Mouse (Mus musculus): ENCODE results near the gene B4gat1.

Gene B4gat1

GRCm38 (mm10) chr19:5060365-5061330 lies 22.0 kb downstream of the B4gat1 start:
- DNase-seq (ENCODE audit: low spot score), result no peak

GRCm38 (mm10) chr19:5062041-5062440 lies 23.4 kb downstream of the B4gat1 start:
- no peak for DNase-seq (ENCODE audit: low spot score)

GRCm38 (mm10) chr19:5062446-5062845 lies 23.8 kb downstream of the B4gat1 start:
- no peak for DNase-seq (ENCODE audit: low spot score)

- DNase-seq (ENCODE audit: low spot score), result no peak
Observed at GRCm38 (mm10) chr19:5065104-5065503, 26.5 kb downstream of the B4gat1 start.

- DNase-seq (ENCODE audit: low spot score), result no peak
Observed at GRCm38 (mm10) chr19:5067040-5067799, 28.6 kb downstream of the B4gat1 start.

- DNase-seq (ENCODE audit: low spot score), result no peak
Observed at GRCm38 (mm10) chr19:5067867-5068569, 29.4 kb downstream of the B4gat1 start, which contains the start of gene Cd248. Cd248 (plus strand) TSS chr19:5068078.

- no peak for DNase-seq (ENCODE audit: low spot score)
Observed at GRCm38 (mm10) chr19:5068570-5069234, 30.1 kb downstream of the B4gat1 start.

GRCm38 (mm10) chr19:5069486-5069885 lies 30.9 kb downstream of the B4gat1 start:
- DNase-seq (ENCODE audit: low spot score), result no peak

- no peak for DNase-seq (ENCODE audit: low spot score)
Observed at GRCm38 (mm10) chr19:5069978-5070377, 31.4 kb downstream of the B4gat1 start.

- no peak for DNase-seq (ENCODE audit: low spot score)
Observed at GRCm38 (mm10) chr19:5071077-5071476, 32.5 kb downstream of the B4gat1 start.

- no peak for DNase-seq (ENCODE audit: low spot score)
Observed at GRCm38 (mm10) chr19:5071545-5072369, 33.1 kb downstream of the B4gat1 start.

- DNase-seq (ENCODE audit: low spot score), result no peak
Observed at GRCm38 (mm10) chr19:5072389-5073019, 33.9 kb downstream of the B4gat1 start.

- no peak for DNase-seq (ENCODE audit: low spot score)
Observed at GRCm38 (mm10) chr19:5073028-5073427, 34.4 kb downstream of the B4gat1 start.

- no peak for DNase-seq (ENCODE audit: low spot score)
Observed at GRCm38 (mm10) chr19:5073518-5073917, 34.9 kb downstream of the B4gat1 start.

- DNase-seq (ENCODE audit: low spot score), result no peak
Observed at GRCm38 (mm10) chr19:5079279-5079678, 40.7 kb downstream of the B4gat1 start.

- DNase-seq (ENCODE audit: low spot score), result no peak
Observed at GRCm38 (mm10) chr19:5082005-5082404, 43.4 kb downstream of the B4gat1 start.

GRCm38 (mm10) chr19:5082596-5082995 lies 44.0 kb downstream of the B4gat1 start:
- no peak for DNase-seq (ENCODE audit: low spot score)

- DNase-seq (ENCODE audit: low spot score), result no peak
Observed at GRCm38 (mm10) chr19:5083961-5084833, 45.6 kb downstream of the B4gat1 start.

- no peak for DNase-seq (ENCODE audit: low spot score)
Observed at GRCm38 (mm10) chr19:5084834-5085144, 46.2 kb downstream of the B4gat1 start.

Data from left cerebral cortex, adult 11 months (tissue).